ENCODE assay signal across 8 mouse cellular contexts in genomic region chr17:49563830-49564470, GRCm38 (mm10). TPM values are rescaled to one million over a fixed set of nuclear protein-coding genes. Genes with fewer than 3 reads are reported as not detected.
DNase-seq lines count a peak whose midpoint lies in the region; ATAC-seq and TF ChIP-seq lines count a peak whose summit lies in the region.

Gene Daam2 (minus strand): TSS chr17:49564343.

- 5% methylated on average over 38 of the region's 38 CpGs for WGBS in hindbrain, postnatal 0 days

- ATAC-seq in hindbrain, postnatal 0 days = peak; percentile 86

- H3K9me3 ChIP-seq in hindbrain, postnatal 0 days (ENCODE audit: low read length) = no peaks in the 10 kb centered on the region

- TF ChIP-seq CTCF in cortical plate, adult 2 months (IDR thresholded peaks at IDR 0.05; ENCODE audit: extremely low read depth, insufficient read depth, low read length) = no peak
- no peak for TF ChIP-seq CTCF in hindbrain, postnatal 0 days (IDR thresholded peaks at IDR 0.05; ENCODE audit: low read depth)

- H3K27ac ChIP-seq in cortical plate, adult 2 months (ENCODE audit: insufficient read depth, low read length) = peak within 1 kb of the TSS; percentile 26
- H3K27ac ChIP-seq in hindbrain, postnatal 0 days = peak within 1 kb of the TSS; percentile 64; the same call in 1 of the 2 replicates

- peak; percentile 76 for DNase-seq in ZHBTc4 (ENCODE audit: low read depth, low spot score)
- DNase-seq in gastrocnemius, adult 8-10 months (ENCODE audit: low spot score in 2 of 2) = peak; percentile 71 to 75
- DNase-seq in hindbrain, postnatal 0 days (ENCODE audit: low spot score) = peak; percentile 60
- peak; percentile 50 to 56 for DNase-seq in left cerebral cortex, adult 8-10 months (ENCODE audit: low spot score in 2 of 2)
- peak; percentile 81 to 88 for DNase-seq in lung, postnatal 4 days
- peak; percentile 51 for DNase-seq in right cerebral cortex, postnatal 4 days
- no peak for DNase-seq in thymus, postnatal 0 days (ENCODE audit: low spot score)

- no peaks in the 10 kb centered on the region for H3K4me1 ChIP-seq in cortical plate, adult 2 months (ENCODE audit: control insufficient read depth, insufficient read depth, low read length)
- H3K4me1 ChIP-seq in hindbrain, postnatal 0 days (ENCODE audit: insufficient read depth, low read length) = no peaks in the 10 kb centered on the region

- H3K4me3 ChIP-seq in cortical plate, adult 2 months (ENCODE audit: insufficient read depth, low read length) = peak within 1 kb of the TSS; percentile 45
- peak within 1 kb of the TSS; percentile 46 for H3K4me3 ChIP-seq in hindbrain, postnatal 0 days (ENCODE audit: low read length)

- H3K36me3 ChIP-seq in hindbrain, postnatal 0 days (ENCODE audit: insufficient read depth, low read length) = no peaks in the 10 kb centered on the region

- H3K27me3 ChIP-seq in hindbrain, postnatal 0 days (ENCODE audit: insufficient read depth, low read length) = no peaks in the 10 kb centered on the region; the same call in 1 of the 2 replicates

- H3K9ac ChIP-seq in hindbrain, postnatal 0 days (replicated peaks; ENCODE audit: low read length) = peak within 1 kb of the TSS; percentile 41

- peak within 1 kb of the TSS; percentile 74 for H3K4me2 ChIP-seq in hindbrain, postnatal 0 days (ENCODE audit: low read depth, low read length)

- TF ChIP-seq POLR2A in cortical plate, adult 2 months (IDR thresholded peaks at IDR 0.05; ENCODE audit: extremely low read depth, insufficient read depth, low read length) = 0 out of 2 replicates have a peak, but pooled peaks have one; percentile 35

RNA-seq across cellular contexts. Expression of gene Daam2, which starts in this region (rescaled TPM):
- 38.3 and 40.9 TPM in 2 replicates for polyA plus RNA-seq in cortical plate, adult 2 months (2012; rRNA removed)
- total RNA-seq in gastrocnemius, adult 8-10 months (2022) = 1 to 10 TPM; 2.2 to 3.8 (median 2.6) TPM
- total RNA-seq in hindbrain, postnatal 0 days (2014; rRNA removed) = 12.9 and 24.5 TPM in 2 replicates
- polyA plus RNA-seq in hindbrain, postnatal 0 days (2015; fragmentation: Nextera tagmentation; extraction: Ambion mirVana) = 2.2 and 3.2 TPM in 2 replicates
- 10 to 100 TPM; 54.4 to 63.9 (median 56.9) TPM for total RNA-seq in left cerebral cortex, adult 8-10 months (2022)
- 0.18 and 0.30 TPM in 2 replicates for polyA plus RNA-seq in thymus, postnatal 0 days (2015; fragmentation: Nextera tagmentation; extraction: Ambion mirVana)
